In the genomic region with DNA sequence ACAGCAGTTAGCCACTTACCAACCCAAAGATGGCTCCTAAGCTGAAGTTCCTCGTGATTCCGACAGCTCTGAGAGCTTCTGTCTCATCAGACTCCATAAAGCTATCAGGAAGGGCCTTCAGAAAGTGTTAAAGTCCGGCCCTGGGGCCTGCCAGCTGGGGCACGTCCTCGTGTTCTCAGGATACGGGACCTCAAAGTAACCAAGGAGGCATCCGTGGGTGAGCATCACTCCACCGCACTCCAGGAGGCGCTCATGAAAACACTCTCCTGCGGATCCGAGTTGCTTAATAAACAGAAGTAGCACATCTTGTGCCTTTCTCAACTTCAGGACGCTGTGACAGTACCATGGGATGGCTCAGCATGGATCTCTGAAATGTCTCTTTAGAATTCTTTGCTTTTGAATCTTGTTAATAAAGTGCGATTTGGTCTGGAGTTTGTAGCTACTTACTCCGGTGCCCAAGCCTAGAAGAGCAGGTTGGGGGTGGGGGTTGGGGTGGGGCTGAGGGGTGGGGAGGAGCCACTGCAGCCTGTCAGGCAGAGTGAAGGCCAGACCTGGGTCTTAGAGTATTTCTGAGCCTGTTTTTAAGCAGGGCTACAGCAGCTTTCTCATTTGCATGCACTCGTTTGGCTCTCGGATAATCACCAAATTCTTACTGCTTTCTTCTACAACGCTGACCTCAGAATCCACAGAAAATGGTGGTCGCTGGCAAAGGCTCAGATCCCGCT, we compare ENCODE assay signal across 11 mouse cellular contexts. TPM values are rescaled to one million over a fixed set of nuclear protein-coding genes. Genes with fewer than 3 reads are reported as not detected.
A peak's percentile ranks its signal among the peaks of the same experiment; 100 is the strongest.
DNase-seq lines count a peak whose midpoint lies in the region; ATAC-seq and TF ChIP-seq lines count a peak whose summit lies in the region.
"Had no signal": no experiment of that assay in that cellular context is flagged by ENCODE, and none has a peak within 500 bp of the region (broad histone marks: within the 10 kb centered on the region; RNA-seq: fewer than 3 reads in every experiment).

No protein-coding gene starts in this region.

- H3K36me3 ChIP-seq in kidney, embryonic 15.5 days, result peaks cover 15% of the 10 kb centered on the region
- no peaks in the 10 kb centered on the region for H3K36me3 ChIP-seq in testis, adult 2 months (ENCODE audit: control insufficient read depth, insufficient read depth, low read length)
- H3K36me3 ChIP-seq: liver, embryonic 15.5 days had no signal

- H3K9me3 ChIP-seq in kidney, embryonic 15.5 days (replicated peaks), result peaks cover 3% of the 10 kb centered on the region; the same call in 1 of the 2 replicates
- H3K9me3 ChIP-seq: liver, embryonic 15.5 days had no signal

- DNase-seq in adrenal gland, adult 2 months, result peak; percentile 46
- no peak for DNase-seq in adrenal gland, postnatal 36 days
- DNase-seq in kidney, postnatal 14 days, result no peak
- DNase-seq in testis, postnatal 14 days (ENCODE audit: low spot score), result no peak
- no peak for DNase-seq in right cerebral cortex, adult 2 months (ENCODE audit: low spot score in 2 of 2)
- no peak for DNase-seq in cerebellum, adult 18-20 months
- DNase-seq: gastrocnemius, postnatal 25 days had no signal

- TF ChIP-seq CTCF in testis, adult 2 months (IDR thresholded peaks at IDR 0.05; ENCODE audit: control insufficient read depth, insufficient read depth, insufficient replicate concordance, low read depth, low read length), result no peak

- H3K27me3 ChIP-seq in kidney, embryonic 15.5 days, result no peaks in the 10 kb centered on the region
- H3K27me3 ChIP-seq in testis, adult 2 months (ENCODE audit: control insufficient read depth, insufficient read depth, low read length), result no peaks in the 10 kb centered on the region
- H3K27me3 ChIP-seq: liver, embryonic 15.5 days; Patski had no signal

- H3K4me1 ChIP-seq in kidney, embryonic 15.5 days, result peaks cover 24% of the 10 kb centered on the region
- peaks cover 7% of the 10 kb centered on the region for H3K4me1 ChIP-seq in testis, adult 2 months (ENCODE audit: control insufficient read depth, insufficient read depth, low read length)

- WGBS in kidney, embryonic 15.5 days, result 27% methylated on average over 19 of the region's 19 CpGs

- H3K4me3 ChIP-seq in kidney, embryonic 15.5 days (replicated peaks), result no peak overlapping the region
- peak overlapping the region; percentile 22; the same call in 1 of the 2 replicates for H3K4me3 ChIP-seq in testis, adult 2 months (ENCODE audit: control insufficient read depth, low read depth, low read length)
- H3K4me3 ChIP-seq: liver, embryonic 15.5 days had no signal

- H3K27ac ChIP-seq in kidney, embryonic 15.5 days, result 0 out of 2 replicates have a peak overlapping the region, but pooled peaks have one; percentile 49
- H3K27ac ChIP-seq in testis, adult 2 months (ENCODE audit: control insufficient read depth, insufficient read depth, low read depth, low read length), result no peak overlapping the region

- no peak overlapping the region for H3K9ac ChIP-seq in kidney, embryonic 15.5 days
- H3K9ac ChIP-seq: liver, embryonic 15.5 days had no signal

- H3K4me2 ChIP-seq in kidney, embryonic 15.5 days, result peak overlapping the region; percentile 30

- 0 out of 2 replicates have a peak, but pooled peaks have one; percentile 36 for ATAC-seq in kidney, embryonic 15.5 days (replicated peaks; ENCODE audit: low FRiP score)

- no peak for TF ChIP-seq POLR2A in testis, adult 2 months (IDR thresholded peaks at IDR 0.05; ENCODE audit: control insufficient read depth, low read depth, low read length)

RNA-seq across cellular contexts. Expression of a gene that starts 38.7 kb away (rescaled TPM):
- total RNA-seq in adrenal gland, adult 2 months (2021), result 100 to 1,000 TPM; 206 to 233 TPM
- polyA plus RNA-seq in adrenal gland, adult 2 months (2012; rRNA removed), result 133 and 171 TPM in 2 replicates
- 100 to 1,000 TPM; 233 to 271 TPM for total RNA-seq in adrenal gland, postnatal 36 days (2021)
- polyA plus RNA-seq in kidney, embryonic 15.5 days (2015; fragmentation: Nextera tagmentation; extraction: Ambion mirVana), result 15.8 and 19.8 TPM in 2 replicates
- polyA plus RNA-seq in testis, adult 2 months (2012; rRNA removed), result 7.1 and 8.4 TPM in 2 replicates
